Mouse (Mus musculus) cerebellum, adult 11-12 months (tissue): Measurements from ENCODE around the gene Apoc4.

Source experiments
- DNase-seq: peaks from one replicate; pipeline ENCODE4 v3.0.0; 2022

Apoc4 gene

GRCm38 (mm10) chr7:19628192-19628535 is 53.1 kb downstream of the Apoc4 start:
- DNase-seq = no peak
